Mouse (Mus musculus): ENCODE data around the gene Prr13. TPM values are rescaled to one million over a fixed set of nuclear protein-coding genes. Genes with fewer than 3 reads are reported as not detected.

Gene Prr13
- polyA plus RNA-seq, 1 experiment from 2014 or later = 394 TPM

GRCm38 (mm10) chr15:102503924-102504782, 45.3 kb downstream of the Prr13 start:
- peaks cover 44% of the 10 kb centered on the region for H3K36me3 ChIP-seq (ENCODE audit: control insufficient read depth, insufficient read depth)
- H3K4me2 ChIP-seq (replicated peaks; ENCODE audit: low read depth) = no peak overlapping the region
- H3K27ac ChIP-seq (ENCODE audit: low read depth, low read length) = no peak overlapping the region
- no peak for TF ChIP-seq CTCF (IDR thresholded peaks at IDR 0.05; ENCODE audit: low read depth)
- H3K4me1 ChIP-seq (replicated peaks; ENCODE audit: control insufficient read depth, insufficient read depth, low read length) = no peaks in the 10 kb centered on the region
- no peak overlapping the region for H3K4me3 ChIP-seq (ENCODE audit: low read depth, low read length)
- WGBS = 89% methylated on average over 9 of the region's 9 CpGs
- ATAC-seq = no peak
- no peaks in the 10 kb centered on the region for H3K9me3 ChIP-seq (ENCODE audit: control insufficient read depth)
- H3K9ac ChIP-seq (ENCODE audit: low read depth, low read length) = no peak overlapping the region
- no peaks in the 10 kb centered on the region for H3K27me3 ChIP-seq (replicated peaks; ENCODE audit: control insufficient read depth, insufficient read depth, low read length)

GRCm38 (mm10) chr15:102505073-102505769, 46.4 kb downstream of the Prr13 start:
- H3K9me3 ChIP-seq (ENCODE audit: control insufficient read depth) = no peaks in the 10 kb centered on the region
- H3K36me3 ChIP-seq (ENCODE audit: control insufficient read depth, insufficient read depth) = peaks cover 33% of the 10 kb centered on the region
- 0 out of 2 replicates have a peak, but pooled peaks have one; percentile 10 for TF ChIP-seq CTCF (IDR thresholded peaks at IDR 0.05; ENCODE audit: low read depth)
- no peak for ATAC-seq
- no peaks in the 10 kb centered on the region for H3K27me3 ChIP-seq (replicated peaks; ENCODE audit: control insufficient read depth, insufficient read depth, low read length)
- no peak overlapping the region for H3K4me2 ChIP-seq (replicated peaks; ENCODE audit: low read depth)
- 72% methylated on average over 12 of the region's 12 CpGs for WGBS
- no peak overlapping the region for H3K27ac ChIP-seq (ENCODE audit: low read depth, low read length)
- H3K4me1 ChIP-seq (replicated peaks; ENCODE audit: control insufficient read depth, insufficient read depth, low read length) = no peaks in the 10 kb centered on the region
- no peak overlapping the region for H3K9ac ChIP-seq (ENCODE audit: low read depth, low read length)
- no peak overlapping the region for H3K4me3 ChIP-seq (ENCODE audit: low read depth, low read length)

GRCm38 (mm10) chr15:102505770-102506463, 47.1 kb downstream of the Prr13 start:
- 72% methylated on average over 9 of the region's 9 CpGs for WGBS
- H3K9ac ChIP-seq (ENCODE audit: low read depth, low read length) = no peak overlapping the region
- ATAC-seq = no peak
- no peak overlapping the region for H3K4me3 ChIP-seq (ENCODE audit: low read depth, low read length)
- no peaks in the 10 kb centered on the region for H3K4me1 ChIP-seq (replicated peaks; ENCODE audit: control insufficient read depth, insufficient read depth, low read length)
- H3K27ac ChIP-seq (ENCODE audit: low read depth, low read length) = no peak overlapping the region
- no peaks in the 10 kb centered on the region for H3K9me3 ChIP-seq (ENCODE audit: control insufficient read depth)
- no peak overlapping the region for H3K4me2 ChIP-seq (replicated peaks; ENCODE audit: low read depth)
- TF ChIP-seq CTCF (IDR thresholded peaks at IDR 0.05; ENCODE audit: low read depth) = no peak
- H3K27me3 ChIP-seq (replicated peaks; ENCODE audit: control insufficient read depth, insufficient read depth, low read length) = no peaks in the 10 kb centered on the region
- peaks cover 27% of the 10 kb centered on the region for H3K36me3 ChIP-seq (ENCODE audit: control insufficient read depth, insufficient read depth)

- Histone ChIP-seq H3K36me3 (ENCODE audit: control insufficient read depth, insufficient read depth) (peaks cover 21% of the 10 kb centered on the region), H3K9me3 (ENCODE audit: control insufficient read depth) (no peaks in the 10 kb centered on the region), H3K4me1 (replicated peaks; ENCODE audit: control insufficient read depth, insufficient read depth, low read length) (no peaks in the 10 kb centered on the region), H3K4me3 (ENCODE audit: low read depth, low read length) (no peak overlapping the region), H3K27ac (ENCODE audit: low read depth, low read length) (no peak overlapping the region), H3K9ac (ENCODE audit: low read depth, low read length) (no peak overlapping the region), H3K4me2 (replicated peaks; ENCODE audit: low read depth) (no peak overlapping the region), H3K27me3 (replicated peaks; ENCODE audit: control insufficient read depth, insufficient read depth, low read length) (no peaks in the 10 kb centered on the region)
- TF ChIP-seq CTCF (IDR thresholded peaks at IDR 0.05; ENCODE audit: low read depth) = no peak
- ATAC-seq = no peak
- 7% methylated on average over 2 of the region's 2 CpGs for WGBS
These were observed 47.6 kb downstream of the Prr13 start for GRCm38 (mm10) chr15:102506464-102506830.

GRCm38 (mm10) chr15:102506864-102507263, 48.0 kb downstream of the Prr13 start:
- Histone ChIP-seq H3K9ac (ENCODE audit: low read depth, low read length) (no peak overlapping the region), H3K9me3 (ENCODE audit: control insufficient read depth) (no peaks in the 10 kb centered on the region), H3K27ac (ENCODE audit: low read depth, low read length) (no peak overlapping the region), H3K4me1 (replicated peaks; ENCODE audit: control insufficient read depth, insufficient read depth, low read length) (no peaks in the 10 kb centered on the region), H3K36me3 (ENCODE audit: control insufficient read depth, insufficient read depth) (peaks cover 17% of the 10 kb centered on the region), H3K27me3 (replicated peaks; ENCODE audit: control insufficient read depth, insufficient read depth, low read length) (no peaks in the 10 kb centered on the region), H3K4me2 (replicated peaks; ENCODE audit: low read depth) (no peak overlapping the region), H3K4me3 (ENCODE audit: low read depth, low read length) (no peak overlapping the region)
- no peak for TF ChIP-seq CTCF (IDR thresholded peaks at IDR 0.05; ENCODE audit: low read depth)
- 80% methylated on average over 1 of the region's 1 CpGs for WGBS
- no peak for ATAC-seq

GRCm38 (mm10) chr15:102507561-102507960, 48.7 kb downstream of the Prr13 start:
- Histone ChIP-seq H3K36me3 (ENCODE audit: control insufficient read depth, insufficient read depth) (peaks cover 15% of the 10 kb centered on the region), H3K4me3 (ENCODE audit: low read depth, low read length) (no peak overlapping the region), H3K4me2 (replicated peaks; ENCODE audit: low read depth) (no peak overlapping the region), H3K9ac (ENCODE audit: low read depth, low read length) (no peak overlapping the region), H3K9me3 (ENCODE audit: control insufficient read depth) (no peaks in the 10 kb centered on the region), H3K4me1 (replicated peaks; ENCODE audit: control insufficient read depth, insufficient read depth, low read length) (no peaks in the 10 kb centered on the region), H3K27ac (ENCODE audit: low read depth, low read length) (no peak overlapping the region), H3K27me3 (replicated peaks; ENCODE audit: control insufficient read depth, insufficient read depth, low read length) (no peaks in the 10 kb centered on the region)
- no peak for ATAC-seq
- TF ChIP-seq CTCF (IDR thresholded peaks at IDR 0.05; ENCODE audit: low read depth) = no peak
